Mouse (Mus musculus) adrenal gland, postnatal 36 days (tissue): ENCODE results near the gene Apbb2. TPM values are rescaled to one million over a fixed set of nuclear protein-coding genes. Genes with fewer than 3 reads are reported as not detected.

Experiments
- DNase-seq, 2 experiments: peaks; one replicate each; pipeline ENCODE4 v3.0.0; 2021; ENCODE audit warnings: mixed read lengths in 1 of 2
- total RNA-seq, 2 experiments: library from RNA; stranded (reverse); gene quantifications; 2 replicates each; pipeline ENCODE4 v1.2.3; 2021

The Apbb2 gene
- total RNA-seq, 2 experiments from 2014 or later: 69.0 to 71.7 TPM

DNA sequence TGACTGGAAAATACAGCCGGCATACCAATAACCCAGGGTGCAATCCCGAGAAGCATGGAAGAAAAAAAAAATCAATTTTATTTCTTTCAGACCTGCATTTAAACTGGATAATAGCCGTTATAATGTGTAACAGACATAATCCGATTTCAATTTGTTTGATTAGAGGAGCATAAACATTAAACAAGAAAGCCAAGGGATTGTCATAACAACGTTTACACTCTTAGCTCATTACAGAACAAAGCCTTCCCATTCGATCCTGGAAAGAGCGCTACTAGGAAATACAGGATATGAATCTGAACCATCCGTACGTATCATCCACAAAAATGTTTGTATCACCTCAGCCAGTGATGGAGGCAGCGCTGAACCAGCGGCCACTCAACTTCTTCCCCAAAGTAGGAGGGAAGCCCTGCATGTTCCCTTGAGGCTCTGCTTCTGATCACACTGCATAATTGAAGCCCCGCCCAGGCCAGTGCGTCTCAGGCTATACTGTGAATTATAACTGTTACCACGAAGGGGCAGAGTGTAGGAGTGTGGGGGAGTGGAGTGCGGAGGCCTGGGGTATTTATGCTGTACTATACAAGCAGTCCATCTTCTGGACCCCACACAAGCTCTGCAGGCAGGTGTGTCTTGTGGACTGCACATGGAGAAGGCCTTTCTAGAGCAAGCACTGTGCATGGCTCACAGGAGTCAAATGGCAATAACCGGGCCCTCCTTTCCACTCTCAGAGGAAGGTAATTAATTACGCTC, 278.1 kb downstream of the Apbb2 start:
- DNase-seq: no peak

GRCm38 (mm10) chr5:66338583-66338982, 280.0 kb downstream of the Apbb2 start:
- DNase-seq: peak in 1 of 2 experiments; percentile 30

DNA sequence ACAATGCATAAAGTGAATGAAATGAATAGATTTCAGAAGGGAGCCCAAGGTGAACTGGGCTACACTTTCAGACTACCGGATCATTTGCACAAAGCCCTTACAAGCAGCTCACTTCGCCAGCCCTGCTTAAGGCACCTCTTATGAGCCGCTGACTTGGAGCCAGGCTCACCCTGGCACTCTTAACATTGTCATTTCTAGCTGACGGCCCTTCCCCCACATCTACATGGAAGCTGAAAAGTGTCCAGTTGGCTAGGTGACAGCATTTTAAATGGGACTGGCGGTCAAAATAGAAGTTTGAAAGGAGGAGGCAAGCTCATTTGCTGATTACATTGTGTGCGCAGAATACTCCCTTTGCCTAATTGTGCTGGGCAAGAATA, 280.6 kb downstream of the Apbb2 start:
- DNase-seq: peak; percentile 37 to 53

- DNase-seq: peak; percentile 70 to 74
These were observed 281.3 kb downstream of the Apbb2 start for GRCm38 (mm10) chr5:66337025-66337968.

GRCm38 (mm10) chr5:66330806-66331205, 287.8 kb downstream of the Apbb2 start:
- DNase-seq: no peak

DNA sequence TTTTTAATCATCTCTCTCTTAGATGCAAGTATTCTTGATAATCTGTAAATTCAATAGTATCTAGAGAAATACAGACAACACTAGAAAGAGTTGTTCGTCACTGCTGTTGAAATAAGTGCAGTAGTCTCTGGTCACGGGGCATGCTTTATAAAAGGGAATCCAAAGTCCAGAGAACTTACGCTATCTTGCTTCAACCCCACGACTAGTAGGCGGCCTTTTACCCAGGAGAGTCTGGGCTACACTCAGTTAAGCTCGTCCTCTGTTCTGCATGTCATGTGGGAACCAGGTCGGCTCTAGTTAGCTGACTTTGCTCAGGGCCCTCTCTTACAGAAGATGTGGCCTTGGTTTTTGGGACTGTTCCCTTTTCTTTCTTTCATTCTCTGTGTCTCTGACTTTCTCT, 289.8 kb downstream of the Apbb2 start:
- DNase-seq: no peak

- DNase-seq: no peak
These were observed 290.4 kb downstream of the Apbb2 start for GRCm38 (mm10) chr5:66327949-66328726.

GRCm38 (mm10) chr5:66326395-66326794, 292.2 kb downstream of the Apbb2 start:
- no peak for DNase-seq

DNA sequence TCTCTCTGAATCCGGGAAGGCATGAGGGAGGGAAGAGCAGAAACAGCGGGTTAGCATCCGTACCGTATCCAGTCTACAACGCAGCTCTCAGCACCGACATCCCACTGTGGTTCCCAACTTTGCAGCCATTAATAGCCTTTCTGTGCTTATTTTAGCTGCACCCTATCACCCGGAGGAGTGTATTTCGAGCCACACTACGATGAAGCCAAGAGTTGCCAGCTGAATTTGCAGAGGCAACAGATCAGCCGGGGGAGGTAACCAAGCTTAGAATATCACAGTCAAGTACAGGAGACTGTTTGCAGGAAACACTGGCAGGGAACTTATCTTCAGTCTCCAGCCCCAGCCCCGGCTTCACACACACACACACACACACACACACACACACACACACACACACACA, 295.0 kb downstream of the Apbb2 start:
- DNase-seq: no peak

DNA sequence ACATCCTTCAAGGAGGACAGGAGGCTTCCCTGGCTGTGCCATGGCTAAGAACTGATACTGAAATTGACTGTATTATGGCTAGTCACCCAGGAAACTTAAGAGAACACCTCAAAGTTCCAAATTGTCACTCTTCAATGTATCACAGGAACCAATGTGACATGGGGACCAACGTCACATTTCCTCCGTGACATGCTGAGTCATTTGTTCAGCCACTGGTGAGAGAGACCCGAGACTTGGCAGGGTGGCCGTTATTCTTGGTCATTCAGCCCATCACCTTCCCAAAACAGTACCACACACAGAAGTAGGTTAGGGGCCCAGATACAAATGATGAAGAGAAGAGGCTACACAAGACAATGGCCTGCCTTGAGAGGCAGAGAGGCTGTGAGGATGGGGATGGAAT, 295.5 kb downstream of the Apbb2 start:
- no peak for DNase-seq

GRCm38 (mm10) chr5:66319827-66320404, 298.7 kb downstream of the Apbb2 start:
- DNase-seq: no peak

- DNase-seq: peak; percentile 75 to 86
These were observed 299.2 kb downstream of the Apbb2 start for GRCm38 (mm10) chr5:66319341-66319740.

DNA sequence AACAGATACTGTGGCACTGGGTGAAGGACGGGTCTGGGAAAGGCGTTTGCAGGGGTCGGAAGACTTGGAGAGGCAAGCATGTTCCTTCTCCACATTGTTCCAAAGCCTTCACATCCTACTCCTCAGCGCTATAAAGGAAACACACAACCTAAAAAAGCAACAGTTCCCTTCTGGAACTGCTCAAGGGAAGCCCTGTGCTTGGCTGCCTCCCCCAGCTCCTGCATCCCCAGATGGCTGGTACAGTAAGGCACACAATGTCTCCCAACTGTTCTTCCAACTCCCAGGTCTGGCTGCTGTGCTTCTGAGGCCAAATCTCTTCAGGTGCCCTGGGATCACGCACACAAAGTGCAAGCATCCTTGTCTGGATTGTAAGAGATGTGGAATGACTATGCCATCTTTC, 302.8 kb downstream of the Apbb2 start:
- no peak for DNase-seq

GRCm38 (mm10) chr5:66310806-66311205, 307.8 kb downstream of the Apbb2 start:
- no peak for DNase-seq

GRCm38 (mm10) chr5:66310328-66310727, 308.3 kb downstream of the Apbb2 start:
- DNase-seq: no peak

DNA sequence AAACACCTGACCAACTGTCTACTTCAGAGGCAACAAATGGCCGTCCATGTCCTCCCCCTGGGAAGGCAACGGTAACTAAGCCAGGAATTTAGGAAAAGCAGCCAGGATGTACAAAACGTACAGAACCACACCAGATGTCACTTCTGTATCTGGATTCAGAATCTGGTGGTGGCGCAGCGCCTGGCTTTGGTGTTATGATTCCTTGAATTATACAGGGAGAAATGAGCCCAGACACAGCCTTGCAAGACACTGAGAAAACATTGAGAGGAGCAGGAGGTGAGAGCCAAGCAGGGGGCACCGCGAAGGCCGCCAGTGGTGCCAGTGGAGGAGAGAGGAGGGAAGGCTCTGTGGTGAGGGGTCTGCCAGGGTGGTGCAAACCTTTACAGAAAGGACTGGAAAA, 313.1 kb downstream of the Apbb2 start:
- DNase-seq: no peak

GRCm38 (mm10) chr5:66304300-66305067, 314.1 kb downstream of the Apbb2 start:
- DNase-seq: no peak

GRCm38 (mm10) chr5:66302873-66303272, 315.7 kb downstream of the Apbb2 start:
- DNase-seq: no peak

DNA sequence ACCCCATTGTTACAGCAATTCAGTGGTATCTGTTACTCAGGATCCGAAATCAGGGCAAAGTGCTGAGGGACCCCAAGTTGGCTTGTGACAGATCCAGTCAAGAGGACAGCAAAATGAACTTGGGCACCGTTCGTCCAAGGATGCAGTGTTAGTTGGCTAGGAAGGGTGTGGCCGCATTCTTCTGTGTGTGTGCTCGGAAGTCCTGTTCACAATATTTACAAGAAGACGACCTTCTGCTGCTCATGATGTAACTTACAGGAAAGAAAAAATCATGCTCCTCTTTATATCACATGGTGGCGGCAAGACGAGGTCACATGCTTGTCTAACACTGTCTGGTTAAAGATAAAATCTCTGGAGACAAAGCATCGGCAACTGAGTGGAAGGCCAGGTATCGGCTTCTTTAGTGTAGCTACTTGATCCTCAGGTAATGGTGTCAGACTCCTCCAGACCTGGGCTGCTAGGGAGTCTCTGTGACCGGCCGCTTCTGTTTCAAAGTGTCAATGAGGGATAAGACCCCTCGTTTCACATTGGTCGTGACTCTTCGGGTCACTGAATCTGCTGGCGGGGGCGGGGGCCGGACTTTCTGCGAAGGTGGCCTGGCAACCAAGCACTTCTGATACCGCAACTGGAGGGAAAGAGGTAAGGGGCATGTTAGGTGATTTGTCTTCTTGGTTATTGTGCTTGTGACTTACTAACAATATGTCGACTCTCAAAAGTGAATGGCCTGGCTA, 316.3 kb downstream of the Apbb2 start:
- no peak for DNase-seq

GRCm38 (mm10) chr5:66300576-66300975, 318.0 kb downstream of the Apbb2 start:
- DNase-seq: no peak

- DNase-seq: no peak
These were observed 319.7 kb downstream of the Apbb2 start for GRCm38 (mm10) chr5:66298856-66299255.
